Mouse (Mus musculus) heart, embryonic 11.5 days (tissue): Measurements from ENCODE around the gene Drd3. TPM values are rescaled to one million over a fixed set of nuclear protein-coding genes. Genes with fewer than 3 reads are reported as not detected.
A peak's percentile ranks its signal among the peaks of the same experiment; 100 is the strongest.

Experiments used
- ATAC-seq: fragments of 200-750 bp; cut with Nextera tagmentation; replicated peaks from 2 replicates; pipeline ENCODE4 v1.8.0; 2017; ENCODE audit warnings: moderate library complexity; ENCODE audit not compliant: insufficient number of reproducible peaks, low FRiP score, low TSS enrichment
- H3K27ac ChIP-seq: fragments of 300-500 bp; sonication (generic); 2 replicates; pipeline ENCODE4 v1.5.1; 2014; ENCODE audit warnings: mild to moderate bottlenecking, low read depth, low read length
- H3K27me3 ChIP-seq: fragments of 300-500 bp; sonication (generic); 2 replicates; pipeline ENCODE4 v1.6.1; 2014; ENCODE audit warnings: mild to moderate bottlenecking, low read length, mixed read lengths; ENCODE audit not compliant: control insufficient read depth, insufficient read depth
- H3K36me3 ChIP-seq: fragments of 300-500 bp; sonication (generic); 2 replicates; pipeline ENCODE4 v1.6.1; 2014; ENCODE audit warnings: mild to moderate bottlenecking, low read length, moderate library complexity, mixed read lengths; ENCODE audit not compliant: control insufficient read depth, insufficient read depth
- H3K4me1 ChIP-seq: fragments of 300-500 bp; sonication (generic); 2 replicates; pipeline ENCODE4 v1.6.1; 2014; ENCODE audit warnings: low read length; ENCODE audit not compliant: control insufficient read depth, insufficient read depth
- H3K4me2 ChIP-seq: fragments of 300-500 bp; sonication (generic); 2 replicates; pipeline ENCODE4 v1.6.1; 2014; ENCODE audit warnings: mild to moderate bottlenecking, moderate library complexity
- H3K4me3 ChIP-seq: fragments of 300-500 bp; sonication (generic); 2 replicates; pipeline ENCODE4 v1.5.1; 2014; ENCODE audit warnings: low read depth, low read length
- H3K9ac ChIP-seq: fragments of 300-500 bp; sonication (generic); 2 replicates; pipeline ENCODE4 v1.6.1; 2014; ENCODE audit warnings: mild to moderate bottlenecking, low read depth, low read length, moderate library complexity
- H3K9me3 ChIP-seq: fragments of 300-500 bp; sonication (generic); replicated peaks from 2 replicates; pipeline ENCODE4 v1.6.1; 2016; ENCODE audit warnings: low read length; ENCODE audit not compliant: control insufficient read depth
- WGBS: fragments of 180-500 bp; shearing (Covaris S2); extraction: QIAGEN DNeasy Blood & Tissue Kit; methylation state at CpG from one replicate; pipeline ENCODE4 v1.1.7; 2014; ENCODE audit not compliant: insufficient replicate concordance; 5-methylcytosine and 5-hydroxymethylcytosine counted together
- polyA plus RNA-seq: library from polyadenylated mRNA; unstranded; fragments of >200 nt; fragmentation: Nextera tagmentation; extraction: Ambion mirVana; gene quantifications from 2 replicates; pipeline ENCODE4 v1.2.1, GENCODE M21; 2014

The Drd3 gene
- polyA plus RNA-seq = not detected in 2 replicates

- Histone ChIP-seq H3K27ac (no peak within 1 kb of the TSS), H3K27me3 (no peaks in the 10 kb centered on the region), H3K4me2 (peak within 1 kb of the TSS; percentile 33; the same call in 1 of the 2 replicates), H3K36me3 (no peaks in the 10 kb centered on the region), H3K9ac (no peak within 1 kb of the TSS), H3K4me1 (peaks cover 6% of the 10 kb centered on the region; the same call in 1 of the 2 replicates), H3K9me3 (no peaks in the 10 kb centered on the region), H3K4me3 (no peak within 1 kb of the TSS)
- no peak for ATAC-seq
- 5% methylated on average over 7 of the region's 7 CpGs for WGBS
Measured at GRCm38 (mm10) chr16:43753751-43754150, at the start of gene Drd3. Drd3 (plus strand) TSS chr16:43754026.

DNA sequence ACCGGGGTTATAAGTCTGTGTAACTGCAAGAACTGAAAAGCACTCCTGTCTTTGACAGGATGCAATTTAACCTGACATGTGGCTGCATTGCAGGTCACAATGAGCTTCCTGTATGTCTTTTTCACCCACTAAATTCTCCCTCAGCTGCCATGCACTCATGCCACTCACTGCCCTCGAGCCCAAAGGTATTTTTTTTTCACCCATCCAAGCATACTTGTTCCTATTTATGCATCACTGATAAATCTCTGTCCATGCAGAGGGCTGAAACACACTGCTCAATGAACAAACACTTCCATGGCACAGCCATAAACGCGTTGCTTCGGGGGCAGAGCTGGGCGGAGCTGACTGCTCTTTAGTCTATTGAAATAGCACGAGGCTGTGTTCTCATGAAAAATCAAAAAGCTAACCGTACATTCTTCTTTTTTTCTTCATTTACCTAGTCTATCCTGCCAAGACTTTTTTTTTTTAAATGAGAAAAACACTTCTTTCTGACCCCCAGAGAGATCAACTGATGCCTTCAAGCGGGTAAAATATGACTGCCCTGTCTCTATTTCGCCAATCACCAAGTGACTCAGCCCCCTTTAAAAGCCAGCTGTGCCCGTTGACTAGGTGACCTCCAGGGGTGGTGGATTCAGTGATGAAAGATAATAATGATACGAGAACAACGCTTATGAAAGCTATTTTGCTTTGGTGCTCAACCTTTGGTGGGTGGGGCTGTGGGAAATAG is 45.3 kb upstream of the Drd3 start:
- no peak overlapping the region for H3K27ac ChIP-seq
- no peak overlapping the region for H3K4me3 ChIP-seq
- peaks cover 13% of the 10 kb centered on the region for H3K4me1 ChIP-seq
- H3K9ac ChIP-seq = no peak overlapping the region
- 59% methylated on average over 13 of the region's 13 CpGs for WGBS
- H3K4me2 ChIP-seq = peak overlapping the region; percentile 47
- H3K27me3 ChIP-seq = no peaks in the 10 kb centered on the region
- H3K9me3 ChIP-seq = no peaks in the 10 kb centered on the region
- H3K36me3 ChIP-seq = no peaks in the 10 kb centered on the region
- no peak for ATAC-seq

DNA sequence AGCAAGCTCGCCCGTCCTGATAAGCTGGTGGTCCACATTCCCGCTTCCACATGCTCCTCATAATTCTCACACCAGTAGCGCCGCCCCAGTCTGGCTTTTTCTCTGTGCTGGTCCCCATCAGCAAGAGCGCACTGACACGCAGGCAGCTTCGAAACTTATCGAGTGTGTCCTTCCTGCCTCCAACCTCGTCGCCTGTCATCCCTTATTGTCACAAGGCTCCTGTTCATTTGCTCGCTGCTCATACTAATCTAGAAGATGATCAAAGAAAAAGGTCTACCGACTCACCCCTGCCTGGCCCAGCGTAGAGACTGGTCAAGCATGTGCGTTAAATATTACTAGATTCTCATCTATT is 44.8 kb upstream of the Drd3 start:
- Histone ChIP-seq H3K9me3 (no peaks in the 10 kb centered on the region), H3K9ac (no peak overlapping the region), H3K27ac (no peak overlapping the region), H3K4me3 (no peak overlapping the region), H3K4me1 (peaks cover 13% of the 10 kb centered on the region), H3K4me2 (peak overlapping the region; percentile 47), H3K36me3 (no peaks in the 10 kb centered on the region), H3K27me3 (no peaks in the 10 kb centered on the region)
- WGBS = 32% methylated on average over 15 of the region's 15 CpGs
- ATAC-seq = no peak

DNA sequence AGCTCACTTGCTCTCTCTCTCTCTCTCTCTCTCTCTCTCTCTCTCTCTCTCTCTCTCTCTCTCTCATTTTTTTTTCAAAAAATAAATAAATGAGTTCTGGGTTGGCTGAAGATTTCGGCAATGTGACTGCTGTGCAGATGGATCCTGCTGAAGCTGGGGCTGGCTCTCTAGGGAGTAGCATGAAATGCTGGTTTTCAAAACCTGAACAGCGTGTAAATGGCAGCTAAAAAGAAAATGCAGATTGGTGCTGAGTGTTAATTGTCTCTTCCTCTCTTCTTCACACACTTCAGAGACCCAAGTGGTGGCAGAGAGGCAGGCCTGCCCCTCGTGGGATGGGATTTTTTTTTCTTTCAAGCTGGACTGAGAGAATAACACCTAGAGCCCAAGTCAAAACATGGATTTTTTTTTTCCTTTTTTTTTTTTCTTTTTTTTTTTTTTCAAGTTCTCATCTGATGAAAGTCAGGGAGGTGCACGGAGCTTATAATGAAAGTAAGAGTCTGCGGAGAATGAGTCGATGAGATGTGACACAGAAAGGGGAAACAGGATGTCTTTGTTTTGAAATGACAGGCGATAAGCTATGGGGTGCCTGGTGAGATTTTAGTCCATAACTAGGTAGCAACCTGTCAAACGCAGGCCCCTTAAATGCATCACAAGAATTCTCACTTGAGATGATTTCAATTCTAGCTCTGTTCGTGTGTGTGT is 44.2 kb upstream of the Drd3 start:
- H3K9ac ChIP-seq = no peak overlapping the region
- H3K4me1 ChIP-seq = peaks cover 13% of the 10 kb centered on the region
- WGBS = 34% methylated on average over 9 of the region's 9 CpGs
- no peak overlapping the region for H3K4me3 ChIP-seq
- no peaks in the 10 kb centered on the region for H3K9me3 ChIP-seq
- ATAC-seq = no peak
- H3K27ac ChIP-seq = no peak overlapping the region
- H3K27me3 ChIP-seq = no peaks in the 10 kb centered on the region
- peak overlapping the region; percentile 47 for H3K4me2 ChIP-seq
- H3K36me3 ChIP-seq = no peaks in the 10 kb centered on the region

GRCm38 (mm10) chr16:43710134-43710475 is 43.7 kb upstream of the Drd3 start:
- Histone ChIP-seq H3K27me3 (no peaks in the 10 kb centered on the region), H3K27ac (no peak overlapping the region), H3K9me3 (no peaks in the 10 kb centered on the region), H3K4me3 (no peak overlapping the region), H3K4me2 (no peak overlapping the region), H3K9ac (no peak overlapping the region), H3K36me3 (no peaks in the 10 kb centered on the region), H3K4me1 (peaks cover 13% of the 10 kb centered on the region)
- WGBS = 60% methylated on average over 6 of the region's 6 CpGs
- ATAC-seq = no peak

GRCm38 (mm10) chr16:43710651-43711050 is 43.2 kb upstream of the Drd3 start:
- no peaks in the 10 kb centered on the region for H3K27me3 ChIP-seq
- no peak for ATAC-seq
- no peak overlapping the region for H3K4me2 ChIP-seq
- 61% methylated on average over 11 of the region's 11 CpGs for WGBS
- H3K9me3 ChIP-seq = no peaks in the 10 kb centered on the region
- H3K9ac ChIP-seq = no peak overlapping the region
- peaks cover 13% of the 10 kb centered on the region for H3K4me1 ChIP-seq
- H3K36me3 ChIP-seq = no peaks in the 10 kb centered on the region
- no peak overlapping the region for H3K27ac ChIP-seq
- H3K4me3 ChIP-seq = no peak overlapping the region

- H3K9me3 ChIP-seq = no peaks in the 10 kb centered on the region
- no peaks in the 10 kb centered on the region for H3K36me3 ChIP-seq
- H3K27me3 ChIP-seq = no peaks in the 10 kb centered on the region
- H3K4me3 ChIP-seq = no peak overlapping the region
- 92% methylated on average over 7 of the region's 7 CpGs for WGBS
- peaks cover 13% of the 10 kb centered on the region for H3K4me1 ChIP-seq
- no peak overlapping the region for H3K4me2 ChIP-seq
- ATAC-seq = no peak
- H3K9ac ChIP-seq = no peak overlapping the region
- no peak overlapping the region for H3K27ac ChIP-seq
Measured at GRCm38 (mm10) chr16:43711361-43711760, 42.5 kb upstream of the Drd3 start.

GRCm38 (mm10) chr16:43724444-43724843 is 29.4 kb upstream of the Drd3 start:
- Histone ChIP-seq H3K27ac (no peak overlapping the region), H3K4me3 (no peak overlapping the region), H3K9ac (no peak overlapping the region), H3K4me1 (no peaks in the 10 kb centered on the region), H3K9me3 (no peaks in the 10 kb centered on the region), H3K4me2 (no peak overlapping the region), H3K27me3 (no peaks in the 10 kb centered on the region), H3K36me3 (no peaks in the 10 kb centered on the region)
- ATAC-seq = no peak
- WGBS = 64% methylated on average over 3 of the region's 3 CpGs
